Mouse (Mus musculus): ENCODE results near the gene Eif5. TPM values are rescaled to one million over a fixed set of nuclear protein-coding genes. Genes with fewer than 3 reads are reported as not detected.

Gene Eif5
- polyA plus RNA-seq, 1 experiment from 2014 or later, result 587 TPM

GRCm38 (mm10) chr12:111512572-111513063, 25.2 kb upstream of the Eif5 start:
- H3K27me3 ChIP-seq, result no peaks in the 10 kb centered on the region
- no peak overlapping the region for H3K27ac ChIP-seq (replicated peaks)
- H3K9me3 ChIP-seq, result no peaks in the 10 kb centered on the region
- no peak overlapping the region for H3K4me3 ChIP-seq
- no peak overlapping the region for H3K4me2 ChIP-seq
- no peak for ATAC-seq (ENCODE audit: low read depth)
- WGBS, result 87% methylated on average over 12 of the region's 12 CpGs
- peaks cover 8% of the 10 kb centered on the region; the same call in 1 of the 2 replicates for H3K4me1 ChIP-seq (replicated peaks)
- H3K9ac ChIP-seq, result no peak overlapping the region
- no peaks in the 10 kb centered on the region for H3K36me3 ChIP-seq

GRCm38 (mm10) chr12:111513673-111514072, 24.1 kb upstream of the Eif5 start:
- H3K4me1 ChIP-seq (replicated peaks), result peaks cover 8% of the 10 kb centered on the region; the same call in 1 of the 2 replicates
- no peaks in the 10 kb centered on the region for H3K27me3 ChIP-seq
- WGBS, result 48% methylated on average over 5 of the region's 5 CpGs
- H3K9ac ChIP-seq, result no peak overlapping the region
- H3K9me3 ChIP-seq, result no peaks in the 10 kb centered on the region
- peak; percentile 84; the same call in 1 of the 2 replicates for ATAC-seq (ENCODE audit: low read depth)
- H3K4me2 ChIP-seq, result no peak overlapping the region
- peak overlapping the region; percentile 52; the same call in 1 of the 2 replicates for H3K27ac ChIP-seq (replicated peaks)
- H3K4me3 ChIP-seq, result no peak overlapping the region
- no peaks in the 10 kb centered on the region for H3K36me3 ChIP-seq

GRCm38 (mm10) chr12:111514231-111514792, 23.5 kb upstream of the Eif5 start:
- WGBS, result 66% methylated on average over 7 of the region's 7 CpGs
- no peak overlapping the region for H3K4me2 ChIP-seq
- peak overlapping the region; percentile 52 for H3K27ac ChIP-seq (replicated peaks)

GRCm38 (mm10) chr12:111514874-111515649, 22.8 kb upstream of the Eif5 start:
- H3K27me3 ChIP-seq, result no peaks in the 10 kb centered on the region
- no peak for ATAC-seq (ENCODE audit: low read depth)
- H3K27ac ChIP-seq (replicated peaks), result peak overlapping the region; percentile 52; the same call in 1 of the 2 replicates
- no peaks in the 10 kb centered on the region for H3K9me3 ChIP-seq
- WGBS, result 71% methylated on average over 7 of the region's 7 CpGs
- H3K9ac ChIP-seq, result no peak overlapping the region
- no peak overlapping the region for H3K4me2 ChIP-seq
- no peaks in the 10 kb centered on the region for H3K36me3 ChIP-seq
- H3K4me3 ChIP-seq, result no peak overlapping the region
- peaks cover 8% of the 10 kb centered on the region; the same call in 1 of the 2 replicates for H3K4me1 ChIP-seq (replicated peaks)

More at GRCm38 (mm10) chr12:111514231-111514792, 23.5 kb upstream of the Eif5 start:
- H3K9me3 ChIP-seq, result no peaks in the 10 kb centered on the region
- H3K4me3 ChIP-seq, result no peak overlapping the region
- no peaks in the 10 kb centered on the region for H3K27me3 ChIP-seq
- ATAC-seq (ENCODE audit: low read depth), result peak; percentile 56
- H3K9ac ChIP-seq, result peak overlapping the region; percentile 31; the same call in 1 of the 2 replicates
- peaks cover 8% of the 10 kb centered on the region; the same call in 1 of the 2 replicates for H3K4me1 ChIP-seq (replicated peaks)
- H3K36me3 ChIP-seq, result no peaks in the 10 kb centered on the region

GRCm38 (mm10) chr12:111515920-111516319, 21.9 kb upstream of the Eif5 start:
- WGBS, result 87% methylated on average over 5 of the region's 5 CpGs
- H3K4me3 ChIP-seq, result no peak overlapping the region
- H3K27ac ChIP-seq (replicated peaks), result no peak overlapping the region
- no peak overlapping the region for H3K9ac ChIP-seq
- H3K36me3 ChIP-seq, result no peaks in the 10 kb centered on the region
- H3K4me2 ChIP-seq, result no peak overlapping the region
- H3K4me1 ChIP-seq (replicated peaks), result peaks cover 8% of the 10 kb centered on the region; the same call in 1 of the 2 replicates
- H3K9me3 ChIP-seq, result no peaks in the 10 kb centered on the region
- no peak for ATAC-seq (ENCODE audit: low read depth)
- no peaks in the 10 kb centered on the region for H3K27me3 ChIP-seq

GRCm38 (mm10) chr12:111516826-111517225, 21.0 kb upstream of the Eif5 start:
- ATAC-seq (ENCODE audit: low read depth), result no peak
- no peaks in the 10 kb centered on the region for H3K36me3 ChIP-seq
- no peak overlapping the region for H3K4me2 ChIP-seq
- WGBS, result 89% methylated on average over 6 of the region's 6 CpGs
- H3K9ac ChIP-seq, result no peak overlapping the region
- H3K4me3 ChIP-seq, result no peak overlapping the region
- no peak overlapping the region for H3K27ac ChIP-seq (replicated peaks)
- peaks cover 2% of the 10 kb centered on the region; the same call in 1 of the 2 replicates for H3K9me3 ChIP-seq
- H3K27me3 ChIP-seq, result no peaks in the 10 kb centered on the region
- H3K4me1 ChIP-seq (replicated peaks), result peaks cover 8% of the 10 kb centered on the region; the same call in 1 of the 2 replicates

GRCm38 (mm10) chr12:111517901-111518300, 19.9 kb upstream of the Eif5 start:
- Histone ChIP-seq H3K27ac (replicated peaks) (no peak overlapping the region), H3K4me1 (replicated peaks) (peaks cover 8% of the 10 kb centered on the region; the same call in 1 of the 2 replicates), H3K4me3 (no peak overlapping the region), H3K27me3 (no peaks in the 10 kb centered on the region), H3K9ac (no peak overlapping the region), H3K36me3 (no peaks in the 10 kb centered on the region), H3K4me2 (no peak overlapping the region), H3K9me3 (peaks cover 13% of the 10 kb centered on the region)
- no peak for ATAC-seq (ENCODE audit: low read depth)
- WGBS, result 72% methylated on average over 4 of the region's 4 CpGs

- Histone ChIP-seq H3K4me3 (no peak overlapping the region), H3K9me3 (peaks cover 17% of the 10 kb centered on the region), H3K27ac (replicated peaks) (no peak overlapping the region), H3K9ac (no peak overlapping the region), H3K36me3 (no peaks in the 10 kb centered on the region), H3K4me2 (no peak overlapping the region), H3K27me3 (no peaks in the 10 kb centered on the region), H3K4me1 (replicated peaks) (peaks cover 8% of the 10 kb centered on the region; the same call in 1 of the 2 replicates)
- 90% methylated on average over 9 of the region's 9 CpGs for WGBS
- ATAC-seq (ENCODE audit: low read depth), result no peak
These were observed 19.4 kb upstream of the Eif5 start for GRCm38 (mm10) chr12:111518391-111518790.

GRCm38 (mm10) chr12:111519821-111520220, 18.0 kb upstream of the Eif5 start:
- no peak for ATAC-seq (ENCODE audit: low read depth)
- Histone ChIP-seq H3K27ac (replicated peaks) (no peak overlapping the region), H3K27me3 (no peaks in the 10 kb centered on the region), H3K9ac (no peak overlapping the region), H3K4me1 (replicated peaks) (no peaks in the 10 kb centered on the region), H3K36me3 (no peaks in the 10 kb centered on the region), H3K4me3 (no peak overlapping the region), H3K4me2 (no peak overlapping the region), H3K9me3 (peaks cover 17% of the 10 kb centered on the region)
- 74% methylated on average over 5 of the region's 5 CpGs for WGBS

- H3K27me3 ChIP-seq, result no peaks in the 10 kb centered on the region
- H3K9ac ChIP-seq, result no peak overlapping the region
- no peaks in the 10 kb centered on the region for H3K36me3 ChIP-seq
- H3K4me1 ChIP-seq (replicated peaks), result no peaks in the 10 kb centered on the region
- WGBS, result 85% methylated on average over 2 of the region's 2 CpGs
- H3K9me3 ChIP-seq, result peaks cover 17% of the 10 kb centered on the region
- no peak overlapping the region for H3K27ac ChIP-seq (replicated peaks)
- H3K4me3 ChIP-seq, result no peak overlapping the region
- ATAC-seq (ENCODE audit: low read depth), result no peak
- H3K4me2 ChIP-seq, result no peak overlapping the region
These were observed 16.8 kb upstream of the Eif5 start for GRCm38 (mm10) chr12:111520994-111521393.

- Histone ChIP-seq H3K4me1 (replicated peaks) (no peaks in the 10 kb centered on the region), H3K27ac (replicated peaks) (no peak overlapping the region), H3K36me3 (no peaks in the 10 kb centered on the region), H3K9ac (no peak overlapping the region), H3K4me2 (no peak overlapping the region), H3K9me3 (peaks cover 17% of the 10 kb centered on the region), H3K4me3 (no peak overlapping the region), H3K27me3 (no peaks in the 10 kb centered on the region)
- ATAC-seq (ENCODE audit: low read depth), result no peak
- WGBS, result 68% methylated on average over 1 of the region's 1 CpGs
These were observed 13.3 kb upstream of the Eif5 start for GRCm38 (mm10) chr12:111524469-111524868.

GRCm38 (mm10) chr12:111524883-111525282, 12.9 kb upstream of the Eif5 start:
- ATAC-seq (ENCODE audit: low read depth), result no peak
- no peaks in the 10 kb centered on the region for H3K27me3 ChIP-seq
- H3K27ac ChIP-seq (replicated peaks), result no peak overlapping the region
- WGBS, result 85% methylated on average over 3 of the region's 3 CpGs
- H3K36me3 ChIP-seq, result no peaks in the 10 kb centered on the region
- H3K4me1 ChIP-seq (replicated peaks), result no peaks in the 10 kb centered on the region
- H3K9me3 ChIP-seq, result peaks cover 17% of the 10 kb centered on the region
- H3K9ac ChIP-seq, result no peak overlapping the region
- no peak overlapping the region for H3K4me3 ChIP-seq
- H3K4me2 ChIP-seq, result no peak overlapping the region

Data from neural tube, embryonic 13.5 days (tissue).